Comparison of ENCODE assay signal across 8 mouse cellular contexts in genomic region chr17:80709921-80710838, GRCm38 (mm10). TPM values are rescaled to one million over a fixed set of nuclear protein-coding genes. Genes with fewer than 3 reads are reported as not detected.
DNase-seq lines count a peak whose midpoint lies in the region; ATAC-seq and TF ChIP-seq lines count a peak whose summit lies in the region.

No protein-coding gene starts in this region.

- intact Hi-C loops in heart, adult 2 months (cut with DNase I) = no loop called here

- no peaks in the 10 kb centered on the region for H3K27me3 ChIP-seq in heart, adult 2 months (ENCODE audit: control insufficient read depth, insufficient read depth, low read length)
- H3K27me3 ChIP-seq in kidney, postnatal 0 days (ENCODE audit: insufficient read depth, low read length) = no peaks in the 10 kb centered on the region
- no peaks in the 10 kb centered on the region for H3K27me3 ChIP-seq in limb, embryonic 14.5 days (ENCODE audit: control insufficient read depth, insufficient read depth, low read length)

- DNase-seq in heart, adult 2 months = peak; percentile 40 to 52
- no peak for DNase-seq in heart, adult 9 months (ENCODE audit: low spot score in 2 of 2)
- peak; percentile 80 to 82 for DNase-seq in cerebellum, postnatal 14 days
- DNase-seq in frontal cortex, postnatal 14 days (ENCODE audit: low spot score in 2 of 2) = peak; percentile 44 to 53
- peak; percentile 76 for DNase-seq in kidney, postnatal 0 days (ENCODE audit: low spot score)
- peak; percentile 69 for DNase-seq in limb, embryonic 14.5 days (ENCODE audit: low spot score)
- DNase-seq in right cerebral cortex, adult 2 months (ENCODE audit: low spot score in 2 of 2) = peak; percentile 73 to 78

- peak overlapping the region; percentile 45 for H3K4me2 ChIP-seq in kidney, postnatal 0 days (ENCODE audit: low read length)
- peak overlapping the region; percentile 44 for H3K4me2 ChIP-seq in limb, embryonic 14.5 days (replicated peaks; ENCODE audit: low read depth, low read length, severe bottlenecking)

- no peaks in the 10 kb centered on the region for H3K9me3 ChIP-seq in kidney, postnatal 0 days (replicated peaks; ENCODE audit: low read length)
- H3K9me3 ChIP-seq in limb, embryonic 14.5 days (ENCODE audit: control insufficient read depth, low read length) = no peaks in the 10 kb centered on the region

- peak overlapping the region; percentile 10; the same call in 1 of the 2 replicates for H3K4me3 ChIP-seq in heart, adult 2 months
- H3K4me3 ChIP-seq in kidney, postnatal 0 days (replicated peaks; ENCODE audit: low read depth, low read length) = no peak overlapping the region
- peak overlapping the region; percentile 7; the same call in 1 of the 2 replicates for H3K4me3 ChIP-seq in limb, embryonic 14.5 days (replicated peaks; ENCODE audit: low read length)

- peaks cover 26% of the 10 kb centered on the region for H3K4me1 ChIP-seq in heart, adult 2 months (ENCODE audit: control insufficient read depth, insufficient read depth, low read length)
- H3K4me1 ChIP-seq in kidney, postnatal 0 days (replicated peaks; ENCODE audit: insufficient read depth, low read length) = peaks cover 36% of the 10 kb centered on the region
- peaks cover 35% of the 10 kb centered on the region for H3K4me1 ChIP-seq in limb, embryonic 14.5 days (ENCODE audit: control insufficient read depth, insufficient read depth, low read length)

- peaks cover 12% of the 10 kb centered on the region for H3K79me2 ChIP-seq in heart, adult 2 months (replicated peaks; ENCODE audit: control insufficient read depth, insufficient read depth, low read length)

- peak; percentile 73 for ATAC-seq in kidney, postnatal 0 days (replicated peaks; ENCODE audit: low FRiP score, low read depth)
- ATAC-seq in limb, embryonic 14.5 days (ENCODE audit: low FRiP score, low read depth) = peak; percentile 84
- ATAC-seq in inflammation-experienced regulatory T-cells, adult 6 months = no peak

- 26% methylated on average over 24 of the region's 24 CpGs for WGBS in heart, adult 2 months
- 19% methylated on average over 24 of the region's 24 CpGs for WGBS in kidney, postnatal 0 days
- 13% methylated on average over 24 of the region's 24 CpGs for WGBS in limb, embryonic 14.5 days

- peaks cover 11% of the 10 kb centered on the region for H3K36me3 ChIP-seq in heart, adult 2 months (ENCODE audit: control insufficient read depth, insufficient read depth, low read length)
- no peaks in the 10 kb centered on the region for H3K36me3 ChIP-seq in kidney, postnatal 0 days (ENCODE audit: insufficient read depth, low read length)
- H3K36me3 ChIP-seq in limb, embryonic 14.5 days (ENCODE audit: control insufficient read depth, insufficient read depth, low read length) = no peaks in the 10 kb centered on the region

- no peak for TF ChIP-seq POLR2A in heart, adult 2 months (IDR thresholded peaks at IDR 0.05; ENCODE audit: insufficient read depth, low read depth, low read length)
- no peak for TF ChIP-seq POLR2A in limb, embryonic 14.5 days (IDR thresholded peaks at IDR 0.05; ENCODE audit: borderline replicate concordance, extremely low read depth, insufficient read depth, insufficient read length)

- no peak for TF ChIP-seq CTCF in heart, adult 2 months (IDR thresholded peaks at IDR 0.05)
- TF ChIP-seq CTCF in kidney, postnatal 0 days (IDR thresholded peaks at IDR 0.05; ENCODE audit: low read depth) = no peak

- no peak for TF ChIP-seq EP300 in heart, adult 2 months (IDR thresholded peaks at IDR 0.05; ENCODE audit: insufficient read depth, low read depth, low read length)

- H3K9ac ChIP-seq in heart, adult 2 months (ENCODE audit: low read depth, low read length) = peak overlapping the region; percentile 25
- no peak overlapping the region for H3K9ac ChIP-seq in kidney, postnatal 0 days (ENCODE audit: low read depth, low read length)
- peak overlapping the region; percentile 16 for H3K9ac ChIP-seq in limb, embryonic 14.5 days (ENCODE audit: low read depth, low read length, severe bottlenecking)

- H3K27ac ChIP-seq in heart, adult 2 months = peak overlapping the region; percentile 51
- peak overlapping the region; percentile 68 for H3K27ac ChIP-seq in kidney, postnatal 0 days
- H3K27ac ChIP-seq in limb, embryonic 14.5 days (replicated peaks; ENCODE audit: low read depth, low read length) = peak overlapping the region; percentile 69

RNA-seq across cellular contexts. Expression of gene Map4k3, which starts 18.1 kb away (rescaled TPM):
- 10 to 100 TPM; 24.4 to 24.7 TPM for total RNA-seq in heart, adult 2 months (2021)
- 12.8 and 20.3 TPM in 2 replicates for polyA plus RNA-seq in heart, adult 2 months (2012; rRNA removed)
- 27.5 and 29.9 TPM in 2 replicates for polyA plus RNA-seq in kidney, postnatal 0 days (2015; fragmentation: Nextera tagmentation; extraction: Ambion mirVana)
- polyA plus RNA-seq in limb, embryonic 14.5 days (2012; rRNA removed) = 50.2 and 52.8 TPM in 2 replicates
- polyA plus RNA-seq in limb, embryonic 14.5 days (2014; fragmentation: Nextera tagmentation; extraction: Ambion mirVana) = 42.2 and 42.6 TPM in 2 replicates
- polyA plus RNA-seq in inflammation-experienced regulatory T-cells, adult 6 months (2017; shearing (Covaris generic)) = 1 to 10 TPM in 2 of 3 experiments, under 1 TPM in 1; 0.85 to 5.3 (median 4.8) TPM

Comparison
In these comparisons a context has a peak if more than half of its experiments do, and no peak if none do; other contexts are left out.
1. DNase-seq: peak in heart, adult 2 months (2 of 2), cerebellum, postnatal 14 days (2 of 2), frontal cortex, postnatal 14 days (2 of 2), kidney, postnatal 0 days (single experiment), limb, embryonic 14.5 days (single experiment) and right cerebral cortex, adult 2 months (2 of 2); none in heart, adult 9 months (0 of 2).
2. Peak in every context shown above with its lines, with median percentiles within 50 percentile points of each other: H3K27ac ChIP-seq.